Mouse (Mus musculus) limb, embryonic 14.5 days (tissue): ENCODE data around the gene Nfil3. TPM values are rescaled to one million over a fixed set of nuclear protein-coding genes. Genes with fewer than 3 reads are reported as not detected.

Experiments used
- ATAC-seq: fragments of 200-750 bp; cut with Nextera tagmentation; 2 replicates; pipeline ENCODE4 v1.8.0; 2017; ENCODE audit warnings: low read depth, moderate number of reproducible peaks, moderate TSS enrichment; ENCODE audit not compliant: low FRiP score
- DNase-seq: peaks from one replicate; pipeline ENCODE4 v3.0.0-alpha.2; 2015; ENCODE audit warnings: low spot score
- H3K27ac ChIP-seq: fragments of 300-500 bp; sonication (generic); replicated peaks from 2 replicates; pipeline ENCODE4 v1.5.1; 2014; ENCODE audit warnings: low read depth, mild to moderate bottlenecking, low read length, moderate library complexity, mixed read lengths
- H3K27me3 ChIP-seq: fragments of 300-500 bp; sonication (generic); 2 replicates; pipeline ENCODE4 v1.6.1; 2014; ENCODE audit warnings: low read length, mixed read lengths; ENCODE audit not compliant: control insufficient read depth, insufficient read depth
- H3K36me3 ChIP-seq: fragments of 300-500 bp; sonication (generic); 2 replicates; pipeline ENCODE4 v1.6.1; 2014; ENCODE audit warnings: mild to moderate bottlenecking, low read length, moderate library complexity, mixed read lengths; ENCODE audit not compliant: control insufficient read depth, insufficient read depth
- H3K4me1 ChIP-seq: fragments of 300-500 bp; sonication (generic); 2 replicates; pipeline ENCODE4 v1.6.1; 2014; ENCODE audit warnings: antibody characterized with exemption, low read length, mixed read lengths; ENCODE audit not compliant: control insufficient read depth, insufficient read depth
- H3K4me2 ChIP-seq: fragments of 300-500 bp; sonication (generic); replicated peaks from 2 replicates; pipeline ENCODE4 v1.6.1; 2014; ENCODE audit warnings: low read depth, mild to moderate bottlenecking, low read length, moderate library complexity; ENCODE audit not compliant: severe bottlenecking
- H3K4me3 ChIP-seq: fragments of 300-500 bp; sonication (generic); replicated peaks from 2 replicates; pipeline ENCODE4 v1.5.1; 2014; ENCODE audit warnings: low read length
- H3K9ac ChIP-seq: fragments of 300-500 bp; sonication (generic); 2 replicates; pipeline ENCODE4 v1.6.1; 2014; ENCODE audit warnings: mild to moderate bottlenecking, low read depth, low read length, moderate library complexity; ENCODE audit not compliant: severe bottlenecking
- H3K9me3 ChIP-seq: fragments of 300-500 bp; sonication (generic); 2 replicates; pipeline ENCODE4 v1.6.1; 2016; ENCODE audit warnings: low read length; ENCODE audit not compliant: control insufficient read depth
- POLR2A ChIP-seq: fragments of 200-500 bp; IDR thresholded peaks from 2 replicates; pipeline ENCODE4 v1.8.0; 2012; ENCODE audit warnings: inconsistent platforms, mild to moderate bottlenecking, moderate library complexity, borderline replicate concordance; ENCODE audit not compliant: insufficient read depth, insufficient read length; ENCODE audit errors: extremely low read depth
- WGBS: fragments of 180-500 bp; shearing (Covaris S2); extraction: QIAGEN DNeasy Blood & Tissue Kit; methylation state at CpG from one replicate; pipeline ENCODE4 v1.1.7; 2014; 5-methylcytosine and 5-hydroxymethylcytosine counted together
- polyA plus RNA-seq, 2 experiments: library from polyadenylated mRNA; depleted of rRNA in 1 of 2; stranded (reverse) in 1 of 2; unstranded in 1 of 2; fragments of >200 nt; fragmentation: Nextera tagmentation in 1 of 2; extraction: Ambion mirVana in 1 of 2; gene quantifications; 2 replicates each; pipeline versions ENCODE4 v1.2.1 to v1.2.3; 2012 to 2014

The Nfil3 gene
- polyA plus RNA-seq, 2 experiments: 9.2 to 29.5 TPM

GRCm38 (mm10) chr13:53017117-53017516 lies 36.2 kb upstream of the Nfil3 start:
- no peak overlapping the region for H3K9ac ChIP-seq
- DNase-seq (no peak), ATAC-seq (no peak)
- H3K27me3 ChIP-seq: no peaks in the 10 kb centered on the region
- H3K4me2 ChIP-seq: no peak overlapping the region
- H3K4me1 ChIP-seq: no peaks in the 10 kb centered on the region
- H3K27ac ChIP-seq: no peak overlapping the region
- no peaks in the 10 kb centered on the region for H3K36me3 ChIP-seq
- 70% methylated on average over 6 of the region's 6 CpGs for WGBS
- no peak overlapping the region for H3K4me3 ChIP-seq
- no peaks in the 10 kb centered on the region for H3K9me3 ChIP-seq
- TF ChIP-seq POLR2A: no peak

GRCm38 (mm10) chr13:53011426-53011825 lies 30.6 kb upstream of the Nfil3 start:
- H3K4me1 ChIP-seq: 0 out of 2 replicates have a peak, but pooled peaks cover 3% of the 10 kb centered on the region
- DNase-seq (no peak), ATAC-seq (no peak)
- H3K9me3 ChIP-seq: no peaks in the 10 kb centered on the region
- WGBS: 9% methylated on average over 12 of the region's 12 CpGs
- H3K4me3 ChIP-seq: no peak overlapping the region
- H3K4me2 ChIP-seq: no peak overlapping the region; the same call in 1 of the 2 replicates
- H3K9ac ChIP-seq: no peak overlapping the region
- no peaks in the 10 kb centered on the region for H3K27me3 ChIP-seq
- no peak overlapping the region for H3K27ac ChIP-seq
- TF ChIP-seq POLR2A: no peak
- H3K36me3 ChIP-seq: no peaks in the 10 kb centered on the region

- no peak for TF ChIP-seq POLR2A
- no peaks in the 10 kb centered on the region for H3K9me3 ChIP-seq
- H3K27me3 ChIP-seq: no peaks in the 10 kb centered on the region
- ATAC-seq (no peak), DNase-seq (peak; percentile 30)
- H3K27ac ChIP-seq: no peak overlapping the region
- no peak overlapping the region for H3K4me3 ChIP-seq
- H3K9ac ChIP-seq: no peak overlapping the region
- H3K4me2 ChIP-seq: no peak overlapping the region
- H3K4me1 ChIP-seq: 0 out of 2 replicates have a peak, but pooled peaks cover 3% of the 10 kb centered on the region
- no peaks in the 10 kb centered on the region for H3K36me3 ChIP-seq
- 65% methylated on average over 7 of the region's 7 CpGs for WGBS
Measured at GRCm38 (mm10) chr13:53008489-53009184, 27.8 kb upstream of the Nfil3 start.

- DNase-seq: no peak
- no peaks in the 10 kb centered on the region for H3K9me3 ChIP-seq
Measured at GRCm38 (mm10) chr13:53007781-53008180, 26.9 kb upstream of the Nfil3 start.

GRCm38 (mm10) chr13:53003286-53003685 lies 22.4 kb upstream of the Nfil3 start:
- DNase-seq (no peak), ATAC-seq (no peak)
- Histone ChIP-seq H3K4me2 (no peak overlapping the region), H3K9ac (no peak overlapping the region), H3K9me3 (no peaks in the 10 kb centered on the region), H3K4me3 (no peak overlapping the region), H3K4me1 (no peaks in the 10 kb centered on the region), H3K36me3 (no peaks in the 10 kb centered on the region), H3K27ac (no peak overlapping the region), H3K27me3 (no peaks in the 10 kb centered on the region)
- WGBS: 45% methylated on average over 3 of the region's 3 CpGs
- TF ChIP-seq POLR2A: no peak

More at GRCm38 (mm10) chr13:53007781-53008180, 26.9 kb upstream of the Nfil3 start:
- no peak overlapping the region for H3K9ac ChIP-seq
- no peak overlapping the region for H3K4me3 ChIP-seq
- no peak overlapping the region for H3K27ac ChIP-seq
- H3K36me3 ChIP-seq: no peaks in the 10 kb centered on the region
- no peak overlapping the region for H3K4me2 ChIP-seq
- no peak for TF ChIP-seq POLR2A
- 0 out of 2 replicates have a peak, but pooled peaks cover 3% of the 10 kb centered on the region for H3K4me1 ChIP-seq
- ATAC-seq: no peak
- WGBS: 61% methylated on average over 3 of the region's 3 CpGs
- no peaks in the 10 kb centered on the region for H3K27me3 ChIP-seq
